Mouse (Mus musculus) testis, adult 2 months (tissue): ENCODE results near the gene Snrnp35.

Experiments used
- CTCF ChIP-seq: fragments of 200-500 bp; IDR thresholded peaks from 2 replicates; pipeline ENCODE4 v1.5.1; 2012; ENCODE audit warnings: low read depth, mild to moderate bottlenecking, inconsistent platforms, low read length, moderate library complexity; ENCODE audit not compliant: control insufficient read depth, insufficient read depth, insufficient replicate concordance
- POLR2A ChIP-seq: fragments of 200-500 bp; IDR thresholded peaks from 2 replicates; pipeline ENCODE4 v1.6.1; 2012; ENCODE audit warnings: low read depth, mild to moderate bottlenecking, inconsistent platforms, low read length, moderate library complexity; ENCODE audit not compliant: control insufficient read depth

GRCm38 (mm10) chr5:124454082-124454419 lies 28.9 kb upstream of the Snrnp35 start:
- no peak for TF ChIP-seq CTCF
- TF ChIP-seq POLR2A: no peak
